Comparison of ENCODE assay signal across 14 mouse cellular contexts in the genomic region with DNA sequence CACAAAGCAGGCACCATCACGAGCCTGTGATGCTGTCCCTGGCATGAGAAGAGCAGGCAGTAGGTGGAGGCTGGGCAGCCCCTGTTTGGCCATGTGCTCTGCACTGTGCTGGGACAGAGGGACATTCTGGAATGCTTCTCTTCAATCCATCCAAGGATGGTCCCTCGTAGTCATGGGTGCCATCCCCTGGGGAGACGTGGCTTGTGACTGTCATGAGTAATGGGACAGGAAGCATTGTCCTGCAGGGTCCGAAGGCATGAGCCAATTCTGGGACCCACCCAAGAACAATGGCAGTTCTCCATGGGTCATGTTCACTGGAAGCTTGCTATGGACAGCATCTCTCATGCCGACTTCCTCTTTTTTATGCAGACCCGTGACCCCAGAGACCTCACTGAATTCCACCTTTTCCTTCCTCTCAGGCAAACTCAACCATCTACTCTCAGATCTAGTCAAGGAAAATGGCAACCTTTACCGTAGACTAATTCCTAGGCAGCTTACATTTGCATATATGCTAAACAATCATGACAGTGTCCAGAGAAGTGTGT.
"Had no signal": no experiment of that assay in that cellular context is flagged by ENCODE, and none has a peak within 500 bp of the region (broad histone marks: within the 10 kb centered on the region; RNA-seq: fewer than 3 reads in every experiment).

No protein-coding gene starts in this region.

- H3K9me3 ChIP-seq: kidney, embryonic 15.5 days; lung, embryonic 15.5 days had no signal

- DNase-seq: kidney, adult 8-10 months; kidney, postnatal 10 days; kidney, postnatal 36 days; lung, adult 18-20 months; lung, postnatal 10 days; lung, postnatal 36 days; midbrain, embryonic 14.5 days; thymus, postnatal 25 days had no signal

- H3K4me1 ChIP-seq: kidney, embryonic 15.5 days; lung, embryonic 15.5 days had no signal

- ATAC-seq: intestine, postnatal 0 days had no signal

- H3K27ac ChIP-seq: kidney, embryonic 15.5 days; liver, embryonic 14.5 days; lung, embryonic 15.5 days had no signal

- H3K4me2 ChIP-seq: kidney, embryonic 15.5 days; liver, embryonic 11.5 days; lung, embryonic 15.5 days; midbrain, embryonic 11.5 days had no signal

- H3K27me3 ChIP-seq: kidney, embryonic 15.5 days; lung, embryonic 15.5 days had no signal

- H3K9ac ChIP-seq: kidney, embryonic 15.5 days; liver, embryonic 14.5 days; lung, embryonic 15.5 days had no signal

- H3K36me3 ChIP-seq: kidney, embryonic 15.5 days; lung, embryonic 15.5 days had no signal

- H3K4me3 ChIP-seq: kidney, embryonic 15.5 days; lung, embryonic 15.5 days had no signal
